Mouse (Mus musculus) Muller cell, postnatal 12 days (primary cell): ENCODE data around the gene Nmral1.

ENCODE experiments used
- DNase-seq: peaks from one replicate; pipeline ENCODE4 v3.0.0-alpha.2; 2015; ENCODE audit errors: inconsistent ontology term

Gene Nmral1

DNA sequence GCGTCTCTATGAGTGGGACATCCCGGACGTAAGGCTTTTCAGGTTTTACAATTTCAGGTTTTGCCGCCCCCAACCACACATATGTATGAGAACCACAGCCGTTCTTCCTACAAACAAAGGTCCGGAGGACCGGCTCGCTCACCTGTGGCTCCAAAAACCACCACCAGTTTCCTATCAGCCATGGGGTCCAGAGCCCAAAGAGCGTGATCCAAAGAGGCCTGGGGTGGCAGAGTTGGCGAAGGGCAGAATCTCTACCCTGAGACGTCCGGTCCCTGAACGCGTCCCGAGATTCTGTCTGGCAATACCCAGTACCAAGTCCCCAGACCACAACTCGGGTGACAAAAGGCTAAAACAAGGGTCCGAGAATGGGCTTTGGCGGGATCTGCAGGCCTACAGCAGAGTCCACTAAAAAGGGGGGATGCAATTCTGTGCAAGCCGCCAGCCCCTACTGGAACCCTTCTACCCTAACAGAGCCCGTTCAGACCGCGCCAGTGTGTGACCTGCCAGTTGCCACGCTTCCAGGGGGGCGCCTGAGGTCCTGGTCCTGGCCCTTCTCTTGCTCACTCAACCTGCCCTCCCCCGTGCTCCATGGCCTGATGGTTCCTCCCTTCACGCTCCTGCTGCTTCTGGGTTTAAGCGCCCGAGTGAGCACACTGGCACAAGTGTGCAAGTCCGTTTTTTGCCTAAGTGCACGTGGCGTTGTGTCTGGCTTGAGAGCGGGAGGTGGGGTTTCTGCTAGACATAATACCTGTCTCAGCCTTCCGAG lies at the start of gene Nmral1:
Gene Nmral1 (minus strand): TSS at position 604 of the 766 bp plus-strand sequence.
- DNase-seq: peak; percentile 79

DNA sequence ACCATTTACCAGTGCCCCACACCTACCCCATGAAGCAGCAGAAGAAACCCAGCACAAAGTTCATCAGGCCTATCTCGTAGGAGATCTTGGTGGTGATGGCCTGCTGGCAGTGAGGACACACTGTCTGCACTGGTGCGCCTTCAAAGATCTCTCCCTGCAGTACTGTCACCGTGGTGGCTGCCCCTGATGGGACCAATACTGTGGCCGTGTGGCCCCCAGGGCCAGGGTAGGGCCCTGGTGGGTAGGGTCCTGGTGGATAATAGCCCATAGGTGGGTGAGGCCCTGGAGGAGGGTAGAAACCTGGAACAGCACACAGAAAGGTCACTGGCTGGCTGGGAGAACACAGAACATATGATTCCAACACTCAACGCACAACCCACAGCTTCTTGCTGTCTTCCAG lies 49.6 kb upstream of the Nmral1 start:
- DNase-seq: no peak

DNA sequence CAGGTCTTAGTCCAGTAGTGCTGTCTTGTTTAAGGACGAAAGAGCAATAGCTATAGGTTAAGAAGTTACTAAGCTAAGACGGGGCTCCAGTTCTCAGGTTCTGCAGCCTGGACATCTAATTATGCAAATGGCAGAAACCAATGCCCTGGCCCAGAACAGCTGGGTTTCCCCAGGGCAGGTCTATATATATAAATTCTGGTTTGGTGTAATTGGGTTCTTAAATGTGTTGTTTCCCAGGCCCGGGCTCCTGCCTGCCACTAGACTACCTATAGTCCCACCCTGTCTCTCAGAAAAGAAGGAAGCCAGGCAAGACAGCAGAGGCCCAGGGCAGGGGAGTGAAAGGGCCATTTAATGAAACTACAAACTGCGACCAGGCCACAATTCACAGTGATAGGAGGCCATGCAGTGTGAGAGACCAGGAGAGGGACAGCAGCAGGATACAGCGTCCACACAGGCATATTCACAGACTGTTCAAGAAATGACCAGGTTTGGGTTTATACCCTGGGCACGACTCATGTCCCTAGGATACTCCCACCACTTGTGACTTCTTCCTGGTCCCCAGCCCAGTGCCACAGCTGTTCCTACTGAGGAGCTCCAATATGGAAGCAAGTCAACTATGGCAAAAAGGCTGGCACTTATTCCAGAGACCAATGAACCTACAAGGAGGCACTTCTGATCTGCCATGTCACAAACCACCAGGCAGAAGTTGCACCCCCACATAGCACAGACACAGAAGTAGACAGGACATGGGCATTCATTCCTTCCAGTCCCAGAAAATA lies 48.0 kb upstream of the Nmral1 start:
- DNase-seq: no peak

DNA sequence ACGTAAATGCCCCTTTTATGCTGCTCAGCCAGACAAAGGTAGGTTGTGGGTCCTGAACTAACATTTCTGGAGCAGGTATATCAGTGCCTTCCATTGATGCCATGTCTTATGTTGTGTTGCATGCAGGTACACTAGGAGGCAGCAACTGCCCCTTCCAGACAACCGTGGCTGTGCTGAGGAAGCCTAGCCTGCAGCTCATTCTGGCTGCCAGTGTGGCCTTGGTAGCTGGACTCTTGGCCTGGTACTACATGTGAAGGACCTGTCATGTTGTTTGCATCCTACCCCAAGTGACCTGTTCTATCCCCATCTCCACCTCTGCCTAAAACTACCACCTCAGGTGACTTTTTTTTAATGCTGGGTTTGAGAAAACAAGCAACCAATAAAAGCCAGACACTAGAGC lies 46.7 kb upstream of the Nmral1 start:
- no peak for DNase-seq

DNA sequence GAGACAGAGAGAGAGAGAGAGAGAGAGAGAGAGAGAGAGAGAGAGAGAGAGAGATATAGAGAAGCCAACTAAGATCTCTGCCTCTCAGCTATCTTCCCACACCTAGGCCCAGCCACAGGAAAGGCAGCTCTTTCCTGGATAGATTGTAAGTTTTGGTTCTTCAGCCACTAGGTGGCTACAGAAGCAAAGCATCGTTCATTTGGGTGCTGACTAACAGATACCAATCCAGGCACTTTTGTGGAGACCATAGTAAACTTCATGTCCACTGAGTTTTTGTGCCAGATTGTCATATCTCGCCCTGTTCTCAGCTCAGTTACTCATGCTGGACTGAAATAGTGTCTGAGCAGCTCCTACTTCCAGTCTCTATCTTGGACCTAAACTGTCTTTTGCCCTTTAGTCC lies 44.1 kb upstream of the Nmral1 start:
- DNase-seq: peak; percentile 34

DNA sequence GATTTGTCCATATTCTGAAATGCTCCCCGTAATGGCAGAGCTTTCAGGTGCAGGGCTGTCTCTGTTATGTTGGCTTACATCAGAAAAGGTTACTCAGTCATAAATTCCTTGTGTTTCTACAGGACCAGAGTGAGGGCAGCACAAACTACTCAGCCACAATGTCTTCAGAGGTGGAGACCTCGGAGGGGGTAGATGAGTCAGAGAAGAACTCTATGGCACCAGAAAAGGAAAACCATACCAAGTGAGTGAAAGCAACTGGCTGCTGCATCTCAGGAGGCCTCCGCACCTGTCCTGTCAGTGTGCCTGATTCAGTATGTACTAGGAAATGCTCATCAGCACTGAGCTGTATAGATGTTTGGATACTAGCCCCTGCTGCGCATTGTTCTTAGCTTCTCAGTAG lies 43.3 kb upstream of the Nmral1 start:
- no peak for DNase-seq

DNA sequence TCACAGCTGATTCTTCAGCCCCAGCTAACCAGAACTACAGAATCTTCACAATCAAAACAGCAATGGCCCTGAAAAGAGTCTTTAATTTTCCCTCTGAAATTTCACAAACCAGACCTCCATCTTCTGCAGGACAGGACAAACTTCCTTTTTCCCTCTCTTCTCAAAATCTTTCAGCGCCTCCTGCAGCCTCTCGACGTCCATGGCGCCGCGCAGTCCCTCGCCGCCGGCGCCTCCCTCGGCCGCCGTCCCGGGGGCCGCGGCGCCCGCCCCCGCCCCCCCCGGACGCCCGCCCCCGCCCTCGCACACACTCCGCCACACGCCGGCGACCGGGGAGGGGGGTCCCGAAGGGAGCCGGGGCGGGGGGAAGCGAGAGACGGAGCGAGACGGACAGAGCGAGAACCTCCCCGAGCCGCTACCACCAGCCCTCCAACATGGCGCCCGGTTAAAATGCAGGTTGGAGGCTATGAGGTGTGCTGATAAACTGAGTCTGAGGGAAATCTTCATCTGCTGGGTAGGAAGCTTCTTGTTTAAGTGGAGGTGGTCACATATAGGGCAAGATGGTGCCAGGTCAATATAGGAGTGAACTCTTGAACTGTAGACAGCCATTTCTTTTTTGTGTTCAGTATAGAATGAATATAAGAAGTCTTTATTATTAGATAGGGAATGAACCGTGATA lies 37.6 kb upstream of the Nmral1 start:
- DNase-seq: peak; percentile 17

DNA sequence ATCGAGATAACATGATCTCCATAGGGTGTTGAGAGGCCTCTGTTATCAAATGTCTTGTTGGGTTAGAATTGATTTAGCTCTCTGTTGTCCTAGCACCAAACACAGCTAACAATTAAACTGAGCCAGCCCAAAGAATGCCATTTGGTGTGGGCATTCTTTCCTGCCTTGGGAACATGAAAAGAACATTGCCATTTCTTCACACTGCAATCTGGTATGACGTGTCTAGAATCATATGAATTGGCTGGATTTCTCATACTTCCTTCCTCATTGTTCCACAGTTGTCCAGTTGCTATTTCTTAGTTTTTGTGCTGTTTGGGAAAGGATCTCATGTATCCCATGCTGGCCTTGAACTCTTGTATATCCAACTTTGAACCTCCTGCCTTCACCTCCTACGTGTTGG lies 34.9 kb upstream of the Nmral1 start:
- no peak for DNase-seq

DNA sequence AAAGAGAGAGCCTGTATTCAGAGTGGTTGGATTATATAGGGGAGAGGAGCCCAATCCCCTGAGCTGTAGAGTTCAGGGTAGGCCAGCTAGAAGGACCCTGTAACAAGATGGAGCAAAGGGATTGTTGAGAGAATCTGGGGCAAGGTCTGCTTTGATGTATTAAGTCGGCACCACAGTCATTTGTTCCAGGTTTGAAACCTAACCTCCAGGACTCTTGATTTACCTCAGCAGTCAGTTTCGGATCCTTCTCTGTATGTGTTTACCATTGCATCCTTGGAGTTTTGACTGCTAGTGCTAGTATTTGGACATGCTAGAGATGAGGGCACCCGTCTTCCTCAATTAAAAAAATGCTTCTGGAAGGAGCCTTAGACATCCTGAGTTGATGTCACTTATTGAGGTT lies 33.0 kb upstream of the Nmral1 start:
- DNase-seq: no peak

DNA sequence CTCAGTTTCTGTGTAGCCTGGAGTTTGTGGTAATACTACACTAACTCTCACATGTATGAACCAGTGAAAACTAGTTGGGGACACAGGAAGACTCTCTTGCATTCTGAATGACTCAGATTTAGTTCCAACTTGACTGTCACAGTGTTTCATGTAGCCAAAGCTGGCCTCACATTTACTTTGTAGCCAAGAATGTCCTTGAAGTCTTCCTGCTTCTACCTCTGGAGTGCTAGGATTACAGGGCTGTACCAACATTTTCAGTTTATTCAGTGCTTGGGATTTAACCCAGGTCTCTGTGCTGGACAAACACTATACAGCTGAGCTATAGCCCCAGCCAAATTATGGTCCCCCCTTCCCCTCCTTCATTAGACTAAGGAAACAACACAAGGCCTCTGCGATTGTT lies 23.0 kb upstream of the Nmral1 start:
- DNase-seq: no peak

DNA sequence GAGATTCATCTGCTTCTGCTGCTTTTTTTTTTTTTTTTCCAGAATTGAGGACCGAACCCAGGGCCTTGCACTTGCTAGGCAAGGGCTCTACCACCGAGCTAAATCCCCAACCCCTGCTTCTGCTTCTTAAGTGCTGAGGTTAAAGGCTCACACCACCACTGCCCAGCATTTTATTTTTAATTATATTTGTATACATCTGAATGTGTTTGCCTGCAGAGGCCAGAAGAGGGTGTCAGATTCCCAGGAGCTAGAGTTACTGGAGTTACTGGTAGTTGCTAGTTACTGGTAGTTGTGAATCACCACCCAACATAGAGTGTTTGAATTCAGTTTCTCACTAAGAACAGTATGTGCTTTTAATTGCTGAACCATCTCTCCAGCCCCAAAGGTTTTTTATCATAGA lies 20.8 kb upstream of the Nmral1 start:
- no peak for DNase-seq

DNA sequence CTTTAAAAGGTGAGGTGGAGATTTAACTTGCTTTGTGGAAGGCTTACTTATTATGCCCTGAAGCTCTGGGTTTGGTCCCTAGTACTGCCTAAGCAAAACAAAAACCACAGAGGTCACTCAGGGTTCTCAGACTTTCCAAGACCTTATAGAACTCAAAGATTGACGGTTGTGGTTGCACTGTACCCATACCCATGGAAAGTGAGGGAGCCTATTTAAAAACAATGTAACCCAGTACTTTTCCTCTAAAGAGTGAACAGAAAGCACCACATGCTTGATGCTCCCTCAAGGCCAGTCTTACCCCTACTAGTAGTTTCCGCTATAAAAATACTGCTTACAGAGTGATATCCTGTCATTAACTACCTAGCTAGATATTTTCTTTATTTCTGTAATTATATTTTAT lies 17.1 kb upstream of the Nmral1 start:
- no peak for DNase-seq

DNA sequence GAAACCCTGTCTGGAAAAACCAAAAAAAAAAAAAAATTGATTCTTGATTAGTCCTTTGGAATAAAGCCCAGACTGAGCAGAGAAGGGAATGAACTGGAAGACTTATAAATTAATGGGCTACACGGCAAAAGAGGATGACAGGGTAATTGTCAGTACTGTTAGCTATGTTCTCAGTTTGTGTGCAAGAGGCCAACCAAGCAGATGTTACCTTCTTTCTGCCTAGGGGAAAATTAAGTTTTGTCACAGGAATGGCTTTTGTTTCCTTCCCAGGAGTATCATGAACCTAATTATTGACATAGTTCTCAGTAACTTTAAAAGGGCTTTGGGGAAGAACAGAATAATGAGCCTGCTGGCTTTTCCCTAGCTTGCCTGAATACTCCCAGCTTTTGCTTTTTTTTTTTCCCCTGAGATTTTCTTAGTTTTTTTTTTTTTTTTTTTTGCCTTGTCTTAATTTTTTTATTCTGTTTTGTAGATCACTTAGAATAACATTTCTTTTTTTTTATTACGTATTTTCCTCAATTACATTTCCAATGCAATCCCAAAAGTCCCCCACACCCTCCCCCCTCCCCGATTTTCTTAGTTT lies 11.7 kb upstream of the Nmral1 start:
- peak; percentile 57 for DNase-seq

DNA sequence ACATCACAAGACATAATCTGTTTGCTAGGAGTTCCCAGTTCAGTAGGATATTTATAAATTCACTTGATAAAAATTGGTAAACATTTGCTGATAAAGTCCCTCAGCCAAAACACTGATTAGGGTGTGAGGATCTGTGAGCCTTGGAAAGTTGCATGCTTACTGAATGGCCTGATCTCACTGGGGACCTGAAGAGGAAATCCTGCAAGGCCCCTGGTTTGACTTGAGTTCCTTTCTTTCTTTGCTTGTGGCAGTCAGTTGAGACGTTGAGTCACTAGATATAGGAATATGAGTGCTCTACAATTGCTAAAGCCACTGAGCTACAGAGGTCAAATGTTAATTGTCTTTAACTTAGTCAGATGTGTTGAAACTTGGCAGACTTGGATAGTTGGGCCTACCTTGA lies 8.8 kb upstream of the Nmral1 start:
- DNase-seq: no peak

DNA sequence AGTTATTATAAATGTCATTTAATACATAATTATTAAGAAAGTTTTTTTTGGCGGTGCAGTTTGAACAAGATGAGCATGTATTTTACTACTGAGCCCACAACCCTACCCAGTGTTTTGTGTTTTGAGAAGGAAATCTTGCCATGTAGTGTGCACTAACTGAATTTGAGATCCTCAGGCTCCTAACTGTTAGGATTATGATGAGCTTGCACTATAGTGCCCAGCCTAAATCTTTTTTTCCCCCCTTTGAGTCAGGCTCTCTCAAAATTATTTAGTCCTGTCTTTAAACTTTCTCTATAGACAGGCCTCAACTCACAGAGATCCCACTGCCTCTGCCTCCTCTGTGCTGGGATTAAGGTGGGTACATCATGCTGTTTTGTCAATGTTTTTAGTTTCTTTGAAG lies 8.4 kb upstream of the Nmral1 start:
- no peak for DNase-seq

DNA sequence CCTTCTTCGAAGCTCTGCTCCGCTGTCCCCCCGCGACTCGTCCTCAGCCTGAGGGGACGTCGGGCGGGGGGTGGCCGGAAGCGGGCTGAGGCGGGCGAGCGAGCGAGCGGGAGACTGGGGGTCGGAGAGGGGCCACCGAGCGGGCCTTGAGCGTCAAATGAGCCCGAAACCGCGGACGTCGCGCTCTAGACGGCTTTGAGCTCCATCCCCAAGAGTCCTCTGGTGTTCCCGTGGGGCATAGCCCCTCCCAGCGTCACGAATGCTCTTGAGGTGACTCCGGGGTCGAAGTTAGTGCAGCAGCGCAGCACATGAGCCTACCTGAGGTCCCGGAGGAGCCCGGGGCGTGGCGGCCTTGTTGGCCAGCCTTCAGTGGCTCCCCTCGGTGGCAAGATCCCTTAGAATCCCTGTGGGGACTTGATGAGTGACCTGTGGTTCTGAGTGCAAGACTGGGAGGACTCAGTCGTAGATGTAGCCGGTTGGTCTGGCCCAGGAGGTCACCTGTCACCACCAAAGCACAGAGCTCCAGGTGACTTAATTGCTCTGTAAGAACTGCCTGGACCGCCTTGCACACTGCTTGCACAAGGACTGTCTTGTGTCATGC lies 7.5 kb upstream of the Nmral1 start:
- no peak for DNase-seq

DNA sequence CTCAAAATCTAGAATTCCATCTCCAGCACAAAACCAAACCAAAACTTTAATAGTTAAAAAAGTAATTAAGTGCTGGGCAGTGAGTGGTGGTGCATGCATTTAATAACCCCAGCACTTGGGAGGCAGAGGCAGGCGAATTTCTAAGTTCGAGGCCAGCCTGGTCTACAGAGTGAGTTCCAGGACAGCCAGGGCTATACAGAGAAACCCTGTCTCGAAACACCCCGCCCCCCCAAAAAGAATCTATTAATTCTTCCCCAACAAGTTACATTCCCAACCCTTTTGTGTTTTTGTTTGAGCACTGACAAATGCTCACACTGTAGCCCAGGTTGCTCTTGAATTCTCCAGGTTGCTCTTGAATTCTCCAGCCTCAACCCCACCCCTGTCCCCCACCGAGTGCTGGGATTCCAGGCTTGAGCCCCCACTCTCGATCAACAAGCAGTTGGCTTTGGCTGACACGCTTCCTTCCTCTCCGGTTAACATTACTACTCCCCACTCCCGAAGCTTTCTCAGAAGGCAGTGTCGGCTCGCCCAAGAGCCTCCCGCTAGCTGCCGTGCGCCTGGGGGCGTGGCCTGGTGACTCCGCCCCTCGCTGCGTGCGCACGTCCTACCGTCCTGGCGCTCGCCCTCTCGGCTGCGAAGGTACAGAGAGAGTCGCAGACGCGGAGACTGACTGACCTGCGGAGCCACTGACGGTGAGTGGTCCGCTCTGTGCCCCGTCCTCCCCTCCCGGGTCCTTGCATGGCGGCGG lies 6.8 kb upstream of the Nmral1 start, which contains the start of gene Hmox2:
Gene Hmox2 (plus strand): TSS at position 582 of the 748 bp plus-strand sequence.
- DNase-seq: peak; percentile 92

DNA sequence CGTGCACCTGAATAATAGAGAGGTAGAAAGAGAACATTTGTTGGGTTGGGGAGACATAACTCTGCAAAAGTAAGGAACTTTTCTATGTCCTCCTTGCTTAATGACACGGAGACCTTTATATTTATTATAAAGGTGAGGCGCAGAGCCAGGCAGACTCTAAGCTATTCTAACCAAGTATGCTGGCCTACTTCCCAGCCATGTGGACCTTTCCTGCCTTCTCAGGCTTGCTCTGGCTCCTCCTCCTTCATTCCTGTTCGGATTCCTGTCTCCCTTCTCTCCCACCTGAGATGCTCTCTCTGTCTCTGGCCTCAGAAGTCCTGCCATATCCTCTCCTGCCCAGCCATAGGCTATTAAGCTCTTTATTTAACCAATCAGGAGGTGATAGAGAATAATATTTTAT lies 6.1 kb upstream of the Nmral1 start:
- no peak for DNase-seq

DNA sequence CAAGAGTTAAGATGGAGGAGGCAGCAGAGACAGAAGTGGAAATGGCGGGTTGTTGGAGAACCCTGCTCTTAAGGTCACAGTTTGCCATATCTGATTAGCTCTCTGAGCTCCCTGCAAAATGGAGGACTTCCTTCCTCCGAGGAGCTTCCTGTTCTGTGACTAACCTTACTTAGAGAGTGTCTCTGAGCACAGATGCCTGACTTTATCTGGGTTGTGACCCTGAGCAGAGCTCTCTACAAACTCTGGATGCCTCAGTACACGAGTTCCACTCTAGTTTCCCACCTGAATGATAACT lies 3.7 kb upstream of the Nmral1 start:
- DNase-seq: no peak

DNA sequence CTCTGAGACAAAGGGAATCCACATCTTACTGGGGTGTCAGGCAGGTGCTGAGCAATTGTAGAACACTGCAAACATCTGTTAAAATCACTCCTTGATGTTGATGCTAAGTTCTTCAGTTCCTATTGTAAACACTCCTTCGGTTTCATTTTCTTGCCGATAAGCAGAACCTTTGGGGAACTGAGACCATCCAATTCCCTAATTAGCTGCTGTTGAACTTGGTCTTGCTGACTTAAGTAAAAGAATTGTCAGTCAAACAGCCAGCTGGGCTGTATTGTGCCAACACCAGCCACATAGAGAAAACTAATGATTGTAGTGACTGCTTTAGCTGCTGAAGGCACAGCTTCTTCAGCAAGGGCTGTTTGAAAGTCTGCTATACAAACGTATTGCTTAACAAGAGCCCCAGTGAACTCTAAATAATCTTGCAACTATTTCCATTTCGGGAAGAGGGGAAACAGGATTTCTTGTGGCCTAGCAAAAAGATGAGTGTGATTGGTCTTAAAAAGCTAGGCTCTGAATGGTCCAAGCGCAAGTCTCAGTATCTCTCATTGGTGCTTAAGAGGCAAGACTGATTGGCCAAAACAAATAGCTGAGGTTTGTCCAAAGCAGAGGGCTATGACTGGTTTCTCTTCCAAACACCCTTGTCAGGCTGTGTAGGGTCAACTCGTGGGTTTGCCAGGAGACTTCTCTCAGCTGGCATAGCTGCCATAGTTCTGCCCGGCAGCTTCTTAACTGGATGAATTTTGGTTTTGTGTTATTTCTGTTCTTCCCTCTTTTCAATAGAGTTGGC lies 3.2 kb upstream of the Nmral1 start:
- DNase-seq: peak; percentile 24

DNA sequence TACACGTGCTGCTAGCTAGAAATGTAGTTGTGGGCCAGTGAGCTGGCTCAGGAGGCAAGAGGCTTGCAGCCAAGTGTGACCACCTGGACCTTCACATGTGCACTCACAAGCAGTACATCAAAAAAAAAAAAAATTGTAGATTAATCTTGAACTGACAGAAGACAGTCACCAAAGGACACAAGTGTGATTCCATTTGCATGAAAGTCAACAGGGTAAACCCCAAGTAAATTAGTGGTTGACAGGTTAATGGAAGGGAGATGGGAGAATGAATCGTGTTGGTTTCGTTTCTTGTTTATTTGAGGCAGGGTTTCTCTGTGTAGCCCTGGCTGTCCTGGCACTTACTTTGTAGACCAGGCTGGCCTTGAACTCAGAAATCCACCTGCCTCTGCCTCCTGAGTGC lies 1.3 kb downstream of the Nmral1 start:
- no peak for DNase-seq
